Mouse (Mus musculus) cerebellum, adult 2 months (tissue): Measurements from ENCODE around the gene Iqsec1.

ENCODE experiments used
- CTCF ChIP-seq: fragments of 200-500 bp; IDR thresholded peaks from 2 replicates; pipeline ENCODE4 v1.5.1; 2011; ENCODE audit warnings: low read depth, mild to moderate bottlenecking, control low read depth, low read length, moderate library complexity, borderline replicate concordance; ENCODE audit not compliant: insufficient read depth
- POLR2A ChIP-seq: fragments of 200-500 bp; IDR thresholded peaks from 2 replicates; pipeline ENCODE4 v1.6.1; 2011; ENCODE audit warnings: low read length, control low read depth, borderline replicate concordance; ENCODE audit not compliant: insufficient read depth

- TF ChIP-seq POLR2A (no peak), CTCF (no peak)
Measured at GRCm38 (mm10) chr6:90941257-90941656, 47.2 kb downstream of the Iqsec1 start.
